Mouse (Mus musculus) lung, postnatal 36 days (tissue): ENCODE measurements at regions not wholly inside any gene's neighbourhood (a gene's known extent, or its start where the extent isn't known, plus 50 kb on each side); places are given as distances from the start of the nearest gene placed in this dataset.

Source experiments
- DNase-seq: peaks from one replicate; pipeline ENCODE4 v3.0.0; 2022; ENCODE audit warnings: mixed read lengths

GRCm38 (mm10) chr17:68916531-68916930 lies 90.1 kb downstream of the Tmem200c start:
- DNase-seq, result no peak

- DNase-seq, result no peak
These were observed 91.8 kb downstream of the Tmem200c start for GRCm38 (mm10) chr17:68918228-68918627.

DNA sequence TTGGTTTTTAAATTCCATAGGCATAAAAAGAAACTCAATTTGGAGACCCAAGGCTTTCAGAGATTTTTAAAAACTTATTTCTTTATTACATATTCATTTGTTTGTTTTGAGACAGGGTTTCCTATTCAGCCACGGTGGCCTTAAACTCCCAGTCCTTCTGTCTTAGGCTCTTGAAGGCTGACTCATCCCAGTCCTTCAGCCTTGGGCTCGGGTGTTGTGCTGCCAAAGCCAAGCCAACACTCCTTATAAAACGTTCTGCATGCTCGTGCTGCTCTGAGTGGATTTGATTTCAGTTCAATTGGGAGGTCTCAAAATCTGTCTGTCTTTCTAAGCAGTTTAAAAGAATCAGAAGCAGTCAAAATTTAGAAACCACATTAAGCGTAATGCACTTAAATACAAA lies 96.8 kb downstream of the Tmem200c start:
- no peak for DNase-seq

DNA sequence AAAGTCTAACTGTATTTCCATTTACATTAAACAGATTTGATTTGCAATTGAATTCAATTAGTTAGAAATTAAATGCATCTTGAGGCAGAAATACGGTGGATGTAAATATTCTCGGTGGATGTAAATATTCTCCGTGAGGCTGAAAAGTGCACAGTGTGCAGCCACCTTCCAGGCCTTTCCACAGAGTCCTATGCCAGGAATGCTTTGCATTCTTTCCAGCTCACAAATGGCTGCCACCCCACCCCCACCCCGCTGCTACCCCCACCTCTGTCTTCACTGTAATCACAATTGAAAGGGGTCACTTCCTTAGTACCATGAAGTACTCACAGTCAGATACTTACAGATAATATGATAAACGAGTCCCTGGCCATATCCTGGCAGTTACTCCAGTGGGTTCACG lies 101.0 kb downstream of the Tmem200c start:
- DNase-seq, result no peak

- DNase-seq, result no peak
These were observed 102.3 kb downstream of the Tmem200c start for GRCm38 (mm10) chr17:68928691-68929090.

- no peak for DNase-seq
These were observed 106.8 kb downstream of the Tmem200c start for GRCm38 (mm10) chr17:68933265-68933664.

- DNase-seq, result no peak
These were observed 107.6 kb downstream of the Tmem200c start for GRCm38 (mm10) chr17:68934066-68934465.

DNA sequence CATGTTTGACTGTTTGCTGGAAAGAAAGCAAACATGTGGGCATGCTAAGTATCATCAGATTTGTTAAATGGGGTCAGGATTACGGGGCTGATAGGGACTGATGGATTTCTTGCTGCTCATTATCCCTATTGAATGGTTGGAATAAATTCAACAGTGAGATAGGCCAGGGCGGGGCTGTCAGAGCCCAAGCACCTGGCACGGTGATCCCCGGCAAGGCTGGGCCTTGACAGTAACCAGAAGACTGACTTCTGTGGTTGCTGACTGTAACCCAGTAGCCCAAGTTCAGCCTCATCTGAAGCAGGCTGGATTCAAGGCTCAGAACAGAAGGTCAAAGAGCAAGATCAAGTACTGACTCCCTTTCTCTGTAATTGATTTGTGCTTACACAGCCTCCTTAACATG lies 109.6 kb downstream of the Tmem200c start:
- DNase-seq, result no peak

DNA sequence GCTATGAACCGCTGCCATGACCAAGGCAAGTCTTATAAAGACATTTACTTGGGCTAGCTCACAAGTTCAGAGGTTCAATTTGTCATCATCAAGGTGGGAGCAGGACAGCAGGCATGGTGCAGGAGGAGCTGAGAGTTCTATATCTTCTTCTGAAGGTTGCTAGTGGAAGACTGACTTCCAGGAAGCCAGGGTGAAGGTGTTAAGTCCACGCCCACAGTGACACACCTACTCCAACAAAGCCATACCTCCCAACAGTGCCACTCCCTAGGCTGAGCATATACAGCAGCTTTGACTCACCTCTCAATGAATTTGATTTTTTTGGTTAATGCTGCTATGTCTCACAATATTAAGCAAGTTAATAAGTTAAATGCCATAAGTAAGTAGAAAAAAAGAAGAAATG lies 119.2 kb upstream of the Epb41l3 start:
- DNase-seq, result no peak

- DNase-seq, result no peak
These were observed 114.3 kb upstream of the Epb41l3 start for GRCm38 (mm10) chr17:68961160-68961559.

- DNase-seq, result no peak
These were observed 99.9 kb upstream of the Epb41l3 start for GRCm38 (mm10) chr17:68975606-68976005.

- peak; percentile 12 for DNase-seq
These were observed 97.3 kb upstream of the Epb41l3 start for GRCm38 (mm10) chr17:68978151-68978550.

DNA sequence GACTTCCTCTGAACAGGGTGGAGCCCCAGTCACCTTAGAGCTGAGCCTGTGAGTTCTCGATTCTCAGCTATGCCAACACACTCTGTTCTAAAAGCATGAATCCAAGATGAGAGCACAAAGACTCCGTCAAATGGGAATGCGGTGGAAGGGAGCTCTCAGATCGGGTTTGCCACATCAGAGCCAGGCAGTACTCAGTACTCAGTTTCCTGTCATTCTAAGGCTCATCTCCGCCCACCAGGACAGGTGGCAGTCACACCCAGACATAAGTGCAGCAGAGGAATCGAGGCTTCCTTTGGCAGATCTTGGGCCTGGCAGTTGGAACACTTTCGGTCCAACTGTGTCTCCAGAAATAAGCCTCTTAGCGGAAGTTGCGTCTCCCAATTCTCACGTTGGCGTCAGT lies 94.4 kb upstream of the Epb41l3 start:
- no peak for DNase-seq

- no peak for DNase-seq
These were observed 93.4 kb upstream of the Epb41l3 start for GRCm38 (mm10) chr17:68982094-68982493.

DNA sequence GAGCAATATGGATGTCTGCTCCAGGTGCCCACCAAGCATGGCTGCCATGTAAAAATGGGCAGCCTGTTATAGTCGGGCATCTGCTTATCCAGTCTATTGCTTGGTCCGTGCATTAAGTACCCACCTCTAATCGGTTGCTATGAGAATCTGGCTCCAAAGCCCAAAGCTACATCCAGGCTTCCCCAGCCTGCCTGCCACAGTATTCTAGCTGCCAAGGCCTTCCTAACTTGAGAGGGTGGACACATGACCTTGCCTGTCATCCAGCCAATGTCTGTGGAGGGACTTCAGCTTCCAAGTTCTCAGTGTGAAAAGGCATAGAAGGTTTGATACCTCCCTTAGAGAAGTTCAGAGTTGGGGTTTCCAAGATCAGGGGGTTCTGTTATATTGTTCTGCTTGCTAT lies 75.6 kb upstream of the Epb41l3 start:
- no peak for DNase-seq

GRCm38 (mm10) chr17:69004051-69004450 lies 71.4 kb upstream of the Epb41l3 start:
- DNase-seq, result no peak

DNA sequence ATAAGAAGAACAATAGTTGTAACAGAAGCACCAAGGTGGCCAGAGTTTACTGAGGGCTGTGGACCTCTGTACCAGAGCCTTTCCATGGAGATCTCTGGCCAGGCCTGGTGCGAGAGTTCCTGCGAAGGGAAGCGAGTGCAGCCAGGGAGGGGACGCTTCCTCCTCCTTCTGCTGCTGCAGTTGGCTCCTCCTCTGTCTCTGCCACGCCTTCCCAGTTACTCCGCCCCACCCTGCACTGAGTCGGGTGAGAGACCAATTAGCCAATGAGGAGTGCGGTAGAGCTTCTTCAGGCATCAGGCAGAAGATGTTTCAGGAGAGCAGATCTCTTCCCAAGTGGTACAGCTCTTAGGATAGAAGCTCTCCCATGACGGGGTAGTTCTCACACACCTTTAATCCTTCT lies 69.2 kb upstream of the Epb41l3 start:
- peak; percentile 6 for DNase-seq
